Mouse (Mus musculus): ENCODE results near the gene Man1c1. TPM values are rescaled to one million over a fixed set of nuclear protein-coding genes. Genes with fewer than 3 reads are reported as not detected.

The Man1c1 gene
- polyA plus RNA-seq, 2 experiments = 5.1 to 9.1 TPM

GRCm38 (mm10) chr4:134589786-134590185, 114.3 kb downstream of the Man1c1 start:
- 82% methylated on average over 9 of the region's 9 CpGs for WGBS
- TF ChIP-seq POLR2A (IDR thresholded peaks at IDR 0.05; ENCODE audit: borderline replicate concordance, extremely low read depth, insufficient read depth, insufficient read length) = no peak
- H3K4me1 ChIP-seq (ENCODE audit: control insufficient read depth, insufficient read depth, low read length) = peaks cover 16% of the 10 kb centered on the region
- no peaks in the 10 kb centered on the region for H3K27me3 ChIP-seq (ENCODE audit: control insufficient read depth, insufficient read depth, low read length)
- ATAC-seq (ENCODE audit: low FRiP score, low read depth) (no peak), DNase-seq (ENCODE audit: low spot score) (no peak)
- no peak overlapping the region for H3K4me3 ChIP-seq (replicated peaks; ENCODE audit: low read length)
- H3K9me3 ChIP-seq (ENCODE audit: control insufficient read depth, low read length) = no peaks in the 10 kb centered on the region
- no peak overlapping the region for H3K9ac ChIP-seq (ENCODE audit: low read depth, low read length, severe bottlenecking)
- H3K36me3 ChIP-seq (ENCODE audit: control insufficient read depth, insufficient read depth, low read length) = no peaks in the 10 kb centered on the region
- H3K4me2 ChIP-seq (replicated peaks; ENCODE audit: low read depth, low read length, severe bottlenecking) = no peak overlapping the region
- H3K27ac ChIP-seq (replicated peaks; ENCODE audit: low read depth, low read length) = no peak overlapping the region

- no peaks in the 10 kb centered on the region for H3K9me3 ChIP-seq (ENCODE audit: control insufficient read depth, low read length)
- H3K36me3 ChIP-seq (ENCODE audit: control insufficient read depth, insufficient read depth, low read length) = no peaks in the 10 kb centered on the region
- peaks cover 16% of the 10 kb centered on the region for H3K4me1 ChIP-seq (ENCODE audit: control insufficient read depth, insufficient read depth, low read length)
- no peak overlapping the region for H3K9ac ChIP-seq (ENCODE audit: low read depth, low read length, severe bottlenecking)
- ATAC-seq (ENCODE audit: low FRiP score, low read depth) (no peak), DNase-seq (ENCODE audit: low spot score) (no peak)
- 80% methylated on average over 5 of the region's 5 CpGs for WGBS
- TF ChIP-seq POLR2A (IDR thresholded peaks at IDR 0.05; ENCODE audit: borderline replicate concordance, extremely low read depth, insufficient read depth, insufficient read length) = no peak
- no peak overlapping the region for H3K27ac ChIP-seq (replicated peaks; ENCODE audit: low read depth, low read length)
- H3K4me2 ChIP-seq (replicated peaks; ENCODE audit: low read depth, low read length, severe bottlenecking) = no peak overlapping the region
- no peaks in the 10 kb centered on the region for H3K27me3 ChIP-seq (ENCODE audit: control insufficient read depth, insufficient read depth, low read length)
- H3K4me3 ChIP-seq (replicated peaks; ENCODE audit: low read length) = no peak overlapping the region
Observed at GRCm38 (mm10) chr4:134588951-134589350, 115.1 kb downstream of the Man1c1 start.

- H3K4me2 ChIP-seq (replicated peaks; ENCODE audit: low read depth, low read length, severe bottlenecking) = no peak overlapping the region
- ATAC-seq (ENCODE audit: low FRiP score, low read depth) = no peak
- no peak for DNase-seq (ENCODE audit: low spot score)
- no peak overlapping the region for H3K9ac ChIP-seq (ENCODE audit: low read depth, low read length, severe bottlenecking)
- no peaks in the 10 kb centered on the region for H3K27me3 ChIP-seq (ENCODE audit: control insufficient read depth, insufficient read depth, low read length)
- H3K4me3 ChIP-seq (replicated peaks; ENCODE audit: low read length) = no peak overlapping the region
- TF ChIP-seq POLR2A (IDR thresholded peaks at IDR 0.05; ENCODE audit: borderline replicate concordance, extremely low read depth, insufficient read depth, insufficient read length) = no peak
- no peak overlapping the region for H3K27ac ChIP-seq (replicated peaks; ENCODE audit: low read depth, low read length)
- peaks cover 16% of the 10 kb centered on the region for H3K4me1 ChIP-seq (ENCODE audit: control insufficient read depth, insufficient read depth, low read length)
- no peaks in the 10 kb centered on the region for H3K9me3 ChIP-seq (ENCODE audit: control insufficient read depth, low read length)
- H3K36me3 ChIP-seq (ENCODE audit: control insufficient read depth, insufficient read depth, low read length) = no peaks in the 10 kb centered on the region
- 77% methylated on average over 9 of the region's 9 CpGs for WGBS
Observed at GRCm38 (mm10) chr4:134588287-134588686, 115.8 kb downstream of the Man1c1 start.

GRCm38 (mm10) chr4:134587636-134588197, 116.4 kb downstream of the Man1c1 start:
- Histone ChIP-seq H3K4me2 (replicated peaks; ENCODE audit: low read depth, low read length, severe bottlenecking) (no peak overlapping the region), H3K9me3 (ENCODE audit: control insufficient read depth, low read length) (no peaks in the 10 kb centered on the region), H3K9ac (ENCODE audit: low read depth, low read length, severe bottlenecking) (no peak overlapping the region), H3K4me1 (ENCODE audit: control insufficient read depth, insufficient read depth, low read length) (peaks cover 16% of the 10 kb centered on the region), H3K4me3 (replicated peaks; ENCODE audit: low read length) (no peak overlapping the region), H3K27me3 (ENCODE audit: control insufficient read depth, insufficient read depth, low read length) (no peaks in the 10 kb centered on the region), H3K27ac (replicated peaks; ENCODE audit: low read depth, low read length) (no peak overlapping the region), H3K36me3 (ENCODE audit: control insufficient read depth, insufficient read depth, low read length) (no peaks in the 10 kb centered on the region)
- DNase-seq (ENCODE audit: low spot score) = no peak
- no peak for ATAC-seq (ENCODE audit: low FRiP score, low read depth)
- WGBS = 62% methylated on average over 11 of the region's 11 CpGs
- TF ChIP-seq POLR2A (IDR thresholded peaks at IDR 0.05; ENCODE audit: borderline replicate concordance, extremely low read depth, insufficient read depth, insufficient read length) = no peak

GRCm38 (mm10) chr4:134586631-134587030, 117.5 kb downstream of the Man1c1 start:
- ATAC-seq (ENCODE audit: low FRiP score, low read depth) (no peak), DNase-seq (ENCODE audit: low spot score) (no peak)
- no peaks in the 10 kb centered on the region for H3K9me3 ChIP-seq (ENCODE audit: control insufficient read depth, low read length)
- H3K9ac ChIP-seq (ENCODE audit: low read depth, low read length, severe bottlenecking) = no peak overlapping the region
- no peak overlapping the region for H3K27ac ChIP-seq (replicated peaks; ENCODE audit: low read depth, low read length)
- no peaks in the 10 kb centered on the region for H3K27me3 ChIP-seq (ENCODE audit: control insufficient read depth, insufficient read depth, low read length)
- H3K36me3 ChIP-seq (ENCODE audit: control insufficient read depth, insufficient read depth, low read length) = no peaks in the 10 kb centered on the region
- H3K4me3 ChIP-seq (replicated peaks; ENCODE audit: low read length) = no peak overlapping the region
- peaks cover 7% of the 10 kb centered on the region for H3K4me1 ChIP-seq (ENCODE audit: control insufficient read depth, insufficient read depth, low read length)
- WGBS = 100% methylated on average over 1 of the region's 1 CpGs
- H3K4me2 ChIP-seq (replicated peaks; ENCODE audit: low read depth, low read length, severe bottlenecking) = no peak overlapping the region
- TF ChIP-seq POLR2A (IDR thresholded peaks at IDR 0.05; ENCODE audit: borderline replicate concordance, extremely low read depth, insufficient read depth, insufficient read length) = no peak

GRCm38 (mm10) chr4:134586126-134586525, 118.0 kb downstream of the Man1c1 start:
- no peak for TF ChIP-seq POLR2A (IDR thresholded peaks at IDR 0.05; ENCODE audit: borderline replicate concordance, extremely low read depth, insufficient read depth, insufficient read length)
- WGBS = 77% methylated on average over 7 of the region's 7 CpGs
- ATAC-seq (ENCODE audit: low FRiP score, low read depth) = no peak
- Histone ChIP-seq H3K4me1 (ENCODE audit: control insufficient read depth, insufficient read depth, low read length) (peaks cover 2% of the 10 kb centered on the region), H3K9ac (ENCODE audit: low read depth, low read length, severe bottlenecking) (no peak overlapping the region), H3K9me3 (ENCODE audit: control insufficient read depth, low read length) (no peaks in the 10 kb centered on the region), H3K27ac (replicated peaks; ENCODE audit: low read depth, low read length) (no peak overlapping the region), H3K36me3 (ENCODE audit: control insufficient read depth, insufficient read depth, low read length) (no peaks in the 10 kb centered on the region), H3K27me3 (ENCODE audit: control insufficient read depth, insufficient read depth, low read length) (no peaks in the 10 kb centered on the region), H3K4me2 (replicated peaks; ENCODE audit: low read depth, low read length, severe bottlenecking) (no peak overlapping the region), H3K4me3 (replicated peaks; ENCODE audit: low read length) (no peak overlapping the region)
- no peak for DNase-seq (ENCODE audit: low spot score)

Data from limb, embryonic 14.5 days (tissue).